Mouse (Mus musculus): ENCODE measurements at regions not wholly inside any gene's neighbourhood (a gene's known extent, or its start where the extent isn't known, plus 50 kb on each side); places are given as distances from the start of the nearest gene placed in this dataset.

DNA sequence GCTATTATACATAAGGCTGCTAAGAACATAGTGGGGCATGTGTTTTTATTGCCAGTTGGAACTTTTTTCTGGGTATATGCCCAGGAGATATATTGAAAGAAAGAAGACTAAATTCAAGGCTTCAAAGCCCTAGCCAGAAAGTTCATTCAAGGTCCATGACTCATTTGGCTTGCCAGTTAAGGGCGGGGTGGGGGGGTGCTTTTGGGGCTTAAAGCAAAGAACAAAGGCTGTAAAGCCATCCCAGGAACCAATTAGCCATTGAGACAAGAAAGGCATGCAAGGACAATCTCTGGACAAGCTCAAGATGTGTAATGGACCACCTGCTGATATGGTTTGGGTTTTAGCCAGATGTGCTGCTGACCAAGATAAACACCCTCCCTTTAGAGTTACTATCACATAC lies 386.7 kb upstream of the Rarb start:
- TF ChIP-seq CTCF (IDR thresholded peaks at IDR 0.05; ENCODE audit: low read depth) (no peak), EP300 (IDR thresholded peaks at IDR 0.05; ENCODE audit: low read depth) (no peak)
